Mouse (Mus musculus): ENCODE results near the gene Ttpal. TPM values are rescaled to one million over a fixed set of nuclear protein-coding genes. Genes with fewer than 3 reads are reported as not detected.

Ttpal gene
- total RNA-seq, 4 experiments from 2014 or later: 48.2 to 50.3 (median 49.2) TPM

DNA sequence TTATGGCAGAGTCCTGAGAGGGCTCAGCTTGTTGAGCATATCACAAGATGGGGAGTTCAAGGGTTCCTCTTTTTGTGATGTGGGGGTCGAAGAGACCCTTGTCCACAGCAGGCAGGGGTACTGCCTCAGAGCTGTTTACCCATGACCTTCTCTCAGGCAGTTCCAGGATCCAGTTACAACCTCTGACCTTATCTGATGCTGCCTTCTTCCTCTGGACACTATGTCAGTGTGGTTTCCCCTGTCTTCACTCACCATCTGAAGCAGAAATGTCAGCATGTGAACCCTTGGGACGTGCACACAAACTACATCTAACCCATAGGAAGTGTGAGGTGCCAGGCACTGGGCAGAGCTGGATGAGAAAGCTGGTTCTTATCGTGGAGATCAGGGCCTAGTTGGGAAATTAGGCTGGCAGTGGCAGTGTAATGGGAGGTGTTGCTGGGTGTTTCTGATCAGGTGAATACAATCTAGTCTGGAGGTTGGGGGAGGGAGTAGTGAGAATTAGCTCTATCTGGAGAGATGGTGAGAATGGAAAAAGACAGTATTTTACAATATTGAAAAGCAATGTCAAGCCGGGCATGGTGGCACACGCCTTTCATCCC is 58.1 kb downstream of the Ttpal start:
- no peak for DNase-seq (ENCODE audit: low spot score in 2 of 2)

DNA sequence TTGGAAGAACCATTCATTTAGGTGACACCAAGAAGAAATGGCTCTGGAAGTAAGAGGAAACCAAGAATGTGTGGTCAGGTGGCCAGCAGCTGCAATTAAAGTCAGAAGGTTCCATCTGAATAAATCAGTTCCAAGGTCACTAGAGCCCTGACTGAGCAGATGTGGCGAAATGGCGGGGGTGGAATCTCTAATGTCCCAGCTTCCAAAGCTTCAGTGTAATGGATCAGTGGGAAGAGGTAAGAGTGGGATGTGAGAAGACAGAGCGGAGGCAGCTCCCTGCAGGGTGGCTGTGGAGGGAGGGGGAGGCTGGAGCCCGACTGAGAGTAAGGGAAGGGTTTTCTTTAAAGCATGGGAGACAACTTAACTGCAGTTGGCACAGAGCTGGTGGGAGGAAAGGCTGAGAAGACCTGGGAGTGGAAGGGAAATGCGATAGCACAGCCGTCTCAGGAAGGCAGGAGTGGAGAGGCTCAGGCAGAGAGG is 59.3 kb downstream of the Ttpal start:
- DNase-seq (ENCODE audit: low spot score in 2 of 2): no peak

- no peak for DNase-seq (ENCODE audit: low spot score in 2 of 2)
Observed at GRCm38 (mm10) chr2:163662076-163662475, 60.0 kb downstream of the Ttpal start.

GRCm38 (mm10) chr2:163662698-163663221 is 60.6 kb downstream of the Ttpal start:
- DNase-seq (ENCODE audit: low spot score in 2 of 2): no peak

DNA sequence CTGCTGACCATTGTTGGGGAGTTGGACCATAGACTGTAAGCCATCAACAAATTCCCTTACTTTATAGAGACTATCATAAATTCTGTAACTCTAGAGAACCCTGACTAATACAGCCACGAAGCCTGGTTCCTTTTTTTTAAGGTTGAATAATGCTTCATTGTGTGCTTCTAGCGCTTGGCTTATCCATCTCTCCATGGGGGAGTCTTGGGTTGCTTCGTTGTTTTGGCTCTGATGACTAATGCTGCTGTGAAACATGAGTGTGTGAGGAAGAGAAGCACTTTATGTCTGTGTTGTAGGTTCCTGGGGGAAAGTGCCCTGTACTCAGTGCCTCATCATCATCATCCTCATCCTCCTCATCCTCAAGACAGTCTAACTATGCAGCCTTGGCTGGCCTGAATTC is 61.8 kb downstream of the Ttpal start:
- DNase-seq (ENCODE audit: low spot score in 2 of 2): no peak

- DNase-seq (ENCODE audit: low spot score in 2 of 2): no peak
Observed at GRCm38 (mm10) chr2:163667045-163667444, 64.9 kb downstream of the Ttpal start.

Other genes with a start within 250 kb of the Ttpal start
- gene Jph2, start 204.3 kb upstream of the Ttpal start, total RNA-seq (2022): under 1 TPM; 0.27 to 0.48 (median 0.42) TPM
- gene Oser1, start 177.6 kb upstream of the Ttpal start, total RNA-seq (2022): 10 to 100 TPM; 20.1 to 22.9 (median 22.6) TPM
- 10 to 100 TPM; 65.7 to 69.2 (median 68.0) TPM for gene Gdap1l1, start 163.8 kb upstream of the Ttpal start, total RNA-seq (2022)
- 10 to 100 TPM; 17.0 to 23.5 (median 20.7) TPM for gene Fitm2, start 129.7 kb upstream of the Ttpal start, total RNA-seq (2022)
- not detected for gene R3hdml, start 110.0 kb upstream of the Ttpal start, total RNA-seq (2022)
- gene Hnf4a, start 95.5 kb upstream of the Ttpal start, total RNA-seq (2022): not detected
- 100 to 1,000 TPM; 201 to 242 (median 213) TPM for gene Serinc3, start 42.8 kb downstream of the Ttpal start, total RNA-seq (2022)
- 10 to 100 TPM; 67.0 to 98.4 (median 83.6) TPM for gene Pkig, start 56.1 kb downstream of the Ttpal start, total RNA-seq (2022)
- gene Ada, start 147.9 kb downstream of the Ttpal start, total RNA-seq (2022): 1 to 10 TPM in 3 of 4 experiments, under 1 TPM in 1; 0.73 to 1.6 (median 1.5) TPM
- under 1 TPM in 2 of 4 experiments, not detected in 2; 0.29 to 0.61 TPM for gene Ccn5, start 218.5 kb downstream of the Ttpal start, total RNA-seq (2022)

Data from layer of hippocampus, adult 8-10 months (tissue).